Mouse (Mus musculus) hindbrain, embryonic 14.5 days (tissue): ENCODE results near the gene Myrip. TPM values are rescaled to one million over a fixed set of nuclear protein-coding genes. Genes with fewer than 3 reads are reported as not detected.
"Not testable (repeated sequence)": the region's sequence is repeated elsewhere in the genome, so short reads cannot be mapped to it uniquely, and the experiment has no call there.

Experiments used
- ATAC-seq: fragments of 200-750 bp; cut with Nextera tagmentation; 2 replicates; pipeline ENCODE4 v1.8.0; 2017; ENCODE audit warnings: moderate number of reproducible peaks, mild to moderate bottlenecking, moderate TSS enrichment, moderate library complexity; ENCODE audit not compliant: low FRiP score
- DNase-seq: peaks from one replicate; pipeline ENCODE4 v3.0.0-alpha.2; 2015; ENCODE audit warnings: low spot score
- H3K27ac ChIP-seq: fragments of 300-500 bp; sonication (generic); 2 replicates; pipeline ENCODE4 v1.5.1; 2014; ENCODE audit warnings: mild to moderate bottlenecking, moderate library complexity
- H3K27me3 ChIP-seq: fragments of 300-500 bp; sonication (generic); 2 replicates; pipeline ENCODE4 v1.6.1; 2014; ENCODE audit warnings: mild to moderate bottlenecking, low read length, mixed read lengths; ENCODE audit not compliant: control insufficient read depth, insufficient read depth
- H3K36me3 ChIP-seq: fragments of 300-500 bp; sonication (generic); replicated peaks from 2 replicates; pipeline ENCODE4 v1.6.1; 2014; ENCODE audit not compliant: control insufficient read depth, insufficient read depth
- H3K4me1 ChIP-seq: fragments of 300-500 bp; sonication (generic); replicated peaks from 2 replicates; pipeline ENCODE4 v1.6.1; 2014; ENCODE audit warnings: antibody characterized with exemption, low read length, mixed read lengths; ENCODE audit not compliant: control insufficient read depth, insufficient read depth
- H3K4me2 ChIP-seq: fragments of 300-500 bp; sonication (generic); replicated peaks from 2 replicates; pipeline ENCODE4 v1.6.1; 2014; ENCODE audit warnings: mild to moderate bottlenecking, moderate library complexity
- H3K4me3 ChIP-seq: fragments of 300-500 bp; sonication (generic); replicated peaks from 2 replicates; pipeline ENCODE4 v1.5.1; 2014; ENCODE audit warnings: mild to moderate bottlenecking, low read length
- H3K9ac ChIP-seq: fragments of 300-500 bp; sonication (generic); 2 replicates; pipeline ENCODE4 v1.6.1; 2014
- H3K9me3 ChIP-seq: fragments of 300-500 bp; sonication (generic); 2 replicates; pipeline ENCODE4 v1.6.1; 2016; ENCODE audit warnings: low read length; ENCODE audit not compliant: control insufficient read depth
- WGBS: fragments of 180-500 bp; shearing (Covaris S2); extraction: QIAGEN DNeasy Blood & Tissue Kit; methylation state at CpG from one replicate; pipeline ENCODE4 v1.1.7; 2014; 5-methylcytosine and 5-hydroxymethylcytosine counted together
- polyA plus RNA-seq: library from polyadenylated mRNA; unstranded; fragments of >200 nt; fragmentation: Nextera tagmentation; extraction: Ambion mirVana; gene quantifications from 2 replicates; pipeline ENCODE4 v1.2.1, GENCODE M21; 2014

The Myrip gene
- 7.7 and 8.7 TPM in 2 replicates for polyA plus RNA-seq

- not testable (repeated sequence) for H3K9me3 ChIP-seq, H3K9ac ChIP-seq, DNase-seq, H3K4me3 ChIP-seq, H3K27ac ChIP-seq, ATAC-seq, H3K36me3 ChIP-seq, H3K4me2 ChIP-seq
- Histone ChIP-seq H3K4me1 (peaks cover 18% of the 10 kb centered on the region; the same call in 1 of the 2 replicates), H3K27me3 (peaks cover 35% of the 10 kb centered on the region)
- 100% methylated on average over 1 of the region's 1 CpGs for WGBS
Measured at GRCm38 (mm10) chr9:120301213-120301612, at the start of gene Myrip. Gene Myrip (plus strand): TSS chr9:120301513.

- Histone ChIP-seq H3K36me3 (no peaks in the 10 kb centered on the region), H3K9me3 (no peaks in the 10 kb centered on the region), H3K4me3 (no peak overlapping the region), H3K27ac (no peak overlapping the region), H3K4me2 (no peak overlapping the region), H3K4me1 (0 out of 2 replicates have a peak, but pooled peaks cover 11% of the 10 kb centered on the region), H3K27me3 (no peaks in the 10 kb centered on the region), H3K9ac (no peak overlapping the region)
- ATAC-seq (no peak), DNase-seq (peak; percentile 47)
- 33% methylated on average over 8 of the region's 8 CpGs for WGBS
Measured at GRCm38 (mm10) chr9:120259805-120260204, 41.5 kb upstream of the Myrip start.

GRCm38 (mm10) chr9:120263994-120264393 is 37.3 kb upstream of the Myrip start:
- Histone ChIP-seq H3K4me1 (0 out of 2 replicates have a peak, but pooled peaks cover 11% of the 10 kb centered on the region), H3K4me2 (no peak overlapping the region), H3K36me3 (no peaks in the 10 kb centered on the region), H3K27ac (0 out of 2 replicates have a peak overlapping the region, but pooled peaks have one; percentile 22), H3K4me3 (no peak overlapping the region), H3K27me3 (no peaks in the 10 kb centered on the region), H3K9me3 (no peaks in the 10 kb centered on the region), H3K9ac (no peak overlapping the region)
- 39% methylated on average over 5 of the region's 5 CpGs for WGBS
- DNase-seq (peak; percentile 78), ATAC-seq (peak; percentile 78; the same call in 1 of the 2 replicates)

DNA sequence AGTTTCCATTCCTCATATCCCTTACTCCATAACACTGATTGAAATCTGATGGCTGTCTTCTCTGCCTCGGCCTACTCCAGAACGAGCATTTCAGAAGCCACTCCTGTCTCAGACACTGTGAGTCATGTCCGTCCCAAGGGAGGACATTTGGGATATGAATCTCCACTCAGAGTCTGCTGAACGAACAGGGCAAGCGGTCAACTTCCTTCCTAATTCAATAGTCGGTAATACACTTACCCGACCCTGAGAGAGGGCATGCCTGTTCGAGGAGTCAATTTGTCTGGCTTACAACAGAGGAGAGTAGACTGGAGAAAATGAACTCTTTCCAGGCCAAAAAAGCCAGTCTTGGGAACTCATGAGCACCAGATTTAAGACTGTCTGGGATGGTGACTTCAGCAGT is 28.2 kb upstream of the Myrip start:
- H3K9me3 ChIP-seq = no peaks in the 10 kb centered on the region
- ATAC-seq (no peak), DNase-seq (no peak)
- H3K27ac ChIP-seq = no peak overlapping the region
- no peaks in the 10 kb centered on the region for H3K4me1 ChIP-seq
- no peaks in the 10 kb centered on the region for H3K27me3 ChIP-seq
- H3K4me2 ChIP-seq = no peak overlapping the region
- H3K9ac ChIP-seq = no peak overlapping the region
- no peaks in the 10 kb centered on the region for H3K36me3 ChIP-seq
- WGBS = 85% methylated on average over 8 of the region's 8 CpGs
- H3K4me3 ChIP-seq = no peak overlapping the region

GRCm38 (mm10) chr9:120275226-120275625 is 26.1 kb upstream of the Myrip start:
- Histone ChIP-seq H3K9ac (no peak overlapping the region), H3K4me1 (no peaks in the 10 kb centered on the region), H3K9me3 (no peaks in the 10 kb centered on the region), H3K27me3 (no peaks in the 10 kb centered on the region), H3K4me2 (no peak overlapping the region), H3K4me3 (no peak overlapping the region), H3K27ac (no peak overlapping the region), H3K36me3 (no peaks in the 10 kb centered on the region)
- WGBS = 79% methylated on average over 7 of the region's 7 CpGs
- ATAC-seq (no peak), DNase-seq (no peak)

GRCm38 (mm10) chr9:120281147-120281546 is 20.2 kb upstream of the Myrip start:
- DNase-seq (no peak), ATAC-seq (no peak)
- H3K4me2 ChIP-seq = no peak overlapping the region
- WGBS = 86% methylated on average over 12 of the region's 12 CpGs
- no peak overlapping the region for H3K4me3 ChIP-seq
- no peaks in the 10 kb centered on the region for H3K9me3 ChIP-seq
- H3K27me3 ChIP-seq = no peaks in the 10 kb centered on the region
- no peak overlapping the region for H3K27ac ChIP-seq
- H3K9ac ChIP-seq = no peak overlapping the region
- H3K4me1 ChIP-seq = no peaks in the 10 kb centered on the region
- H3K36me3 ChIP-seq = no peaks in the 10 kb centered on the region

- no peaks in the 10 kb centered on the region for H3K9me3 ChIP-seq
- H3K9ac ChIP-seq = no peak overlapping the region
- H3K27ac ChIP-seq = no peak overlapping the region
- H3K4me1 ChIP-seq = no peaks in the 10 kb centered on the region
- no peaks in the 10 kb centered on the region for H3K36me3 ChIP-seq
- no peak overlapping the region for H3K4me3 ChIP-seq
- no peaks in the 10 kb centered on the region for H3K27me3 ChIP-seq
- DNase-seq (no peak), ATAC-seq (no peak)
- H3K4me2 ChIP-seq = no peak overlapping the region
- WGBS = 89% methylated on average over 9 of the region's 9 CpGs
Measured at GRCm38 (mm10) chr9:120282461-120283047, 18.8 kb upstream of the Myrip start.

- H3K9ac ChIP-seq = no peak overlapping the region
- no peaks in the 10 kb centered on the region for H3K9me3 ChIP-seq
- H3K4me3 ChIP-seq = no peak overlapping the region
- H3K36me3 ChIP-seq = no peaks in the 10 kb centered on the region
- H3K4me1 ChIP-seq = no peaks in the 10 kb centered on the region
- WGBS = 92% methylated on average over 12 of the region's 12 CpGs
- no peak for ATAC-seq
- no peak for DNase-seq
- H3K27ac ChIP-seq = no peak overlapping the region
- no peak overlapping the region for H3K4me2 ChIP-seq
- H3K27me3 ChIP-seq = no peaks in the 10 kb centered on the region
Measured at GRCm38 (mm10) chr9:120283556-120283955, 17.8 kb upstream of the Myrip start.

DNA sequence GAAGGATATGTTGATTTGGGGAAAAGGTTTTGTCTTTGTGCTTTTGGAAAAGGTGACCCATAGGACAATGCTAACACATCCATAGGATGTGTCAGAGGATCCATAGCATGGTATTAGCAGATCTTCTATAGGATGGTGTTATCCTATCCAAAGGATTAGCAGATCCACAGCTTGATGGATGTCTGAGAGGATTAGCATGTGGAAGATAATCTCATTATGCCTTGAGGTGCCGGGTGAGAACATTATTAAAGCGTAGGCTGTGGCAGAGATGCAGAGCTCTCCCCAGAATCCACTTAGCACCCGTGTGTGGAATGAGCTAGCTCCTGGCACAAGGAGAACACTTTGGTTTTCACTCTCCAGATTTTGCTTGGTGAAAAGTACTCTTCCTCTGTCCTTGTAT is 13.3 kb upstream of the Myrip start:
- WGBS = 55% methylated on average over 3 of the region's 3 CpGs
- no peak for ATAC-seq
- DNase-seq = no peak
- H3K27ac ChIP-seq = no peak overlapping the region
- H3K4me3 ChIP-seq = no peak overlapping the region
- no peaks in the 10 kb centered on the region for H3K4me1 ChIP-seq
- no peaks in the 10 kb centered on the region for H3K36me3 ChIP-seq
- no peak overlapping the region for H3K4me2 ChIP-seq
- H3K27me3 ChIP-seq = no peaks in the 10 kb centered on the region
- no peaks in the 10 kb centered on the region for H3K9me3 ChIP-seq
- no peak overlapping the region for H3K9ac ChIP-seq

- ATAC-seq (no peak), DNase-seq (no peak)
- H3K9ac ChIP-seq = no peak overlapping the region
- H3K9me3 ChIP-seq = no peaks in the 10 kb centered on the region
- 0 out of 2 replicates have a peak, but pooled peaks cover 3% of the 10 kb centered on the region for H3K4me1 ChIP-seq
- WGBS = 94% methylated on average over 2 of the region's 2 CpGs
- H3K27me3 ChIP-seq = no peaks in the 10 kb centered on the region
- H3K36me3 ChIP-seq = no peaks in the 10 kb centered on the region
- no peak overlapping the region for H3K4me3 ChIP-seq
- H3K27ac ChIP-seq = no peak overlapping the region
- no peak overlapping the region for H3K4me2 ChIP-seq
Measured at GRCm38 (mm10) chr9:120290375-120290774, 10.9 kb upstream of the Myrip start.
